Comparison of ENCODE assay signal across 22 mouse cellular contexts in genomic region chr10:88499993-88500392, GRCm38 (mm10). TPM values are rescaled to one million over a fixed set of nuclear protein-coding genes. Genes with fewer than 3 reads are reported as not detected.
"Had no signal": no experiment of that assay in that cellular context is flagged by ENCODE, and none has a peak within 500 bp of the region (broad histone marks: within the 10 kb centered on the region; RNA-seq: fewer than 3 reads in every experiment).

No protein-coding gene starts in this region.

- DNase-seq: kidney, adult 18-20 months; kidney, postnatal 14 days; layer of hippocampus, adult 9-11 months; liver; midbrain, embryonic 14.5 days; spleen, adult 18-20 months; thymus, postnatal 25 days had no signal

- H3K4me3 ChIP-seq: layer of hippocampus, adult 2 months; limb, embryonic 10.5 days; limb, embryonic 13.5 days; liver, embryonic 12.5 days; liver, embryonic 15.5 days; lung, embryonic 15.5 days; stomach, embryonic 15.5 days had no signal

- H3K36me3 ChIP-seq: limb, embryonic 13.5 days; liver, embryonic 12.5 days; liver, embryonic 15.5 days; lung, embryonic 15.5 days; stomach, embryonic 15.5 days had no signal

- H3K9ac ChIP-seq: limb, embryonic 13.5 days; liver, embryonic 12.5 days; liver, embryonic 15.5 days; lung, embryonic 15.5 days; stomach, embryonic 15.5 days had no signal

- H3K27ac ChIP-seq: hindbrain, postnatal 0 days; layer of hippocampus, adult 2 months; limb, embryonic 10.5 days; limb, embryonic 13.5 days; liver, embryonic 12.5 days; liver, embryonic 15.5 days; stomach, embryonic 15.5 days had no signal

- ATAC-seq: hindbrain, postnatal 0 days; inflammation-experienced regulatory T-cells, adult 6 months; liver, embryonic 12.5 days had no signal

- H3K27me3 ChIP-seq: limb, embryonic 13.5 days; lung, embryonic 15.5 days; stomach, embryonic 15.5 days had no signal

- H3K4me2 ChIP-seq: limb, embryonic 13.5 days; liver, embryonic 12.5 days; liver, embryonic 15.5 days; midbrain, embryonic 11.5 days; stomach, embryonic 15.5 days had no signal

- H3K9me3 ChIP-seq: limb, embryonic 10.5 days; limb, embryonic 13.5 days; liver, embryonic 12.5 days; liver, embryonic 15.5 days; lung, embryonic 15.5 days; stomach, embryonic 15.5 days had no signal

RNA-seq across cellular contexts. Expression of gene Sycp3, which starts 40.6 kb away (rescaled TPM):
- total RNA-seq: hindbrain, postnatal 0 days; midbrain, postnatal 0 days had no signal
- polyA plus RNA-seq: inflammation-experienced regulatory T-cells, adult 6 months; kidney, embryonic 14.5 days; large intestine, adult 2 months; limb, embryonic 13.5 days; liver, embryonic 12.5 days; midbrain, embryonic 11.5 days; neural tube, embryonic 11.5 days; neural tube, embryonic 14.5 days had no signal
